Mouse (Mus musculus) ES-E14 (cell line): ENCODE data around the gene Cox6b1. TPM values are rescaled to one million over a fixed set of nuclear protein-coding genes. Genes with fewer than 3 reads are reported as not detected.

Experiments
- DNase-seq: peaks from one replicate; pipeline ENCODE4 v3.0.0-alpha.2; 2013; ENCODE audit warnings: low read depth, low spot score
- H3K27ac ChIP-seq: 2 replicates; pipeline ENCODE4 v1.5.1; 2012; ENCODE audit warnings: low read depth, mild to moderate bottlenecking, low read length, moderate library complexity, mixed read lengths; ENCODE audit not compliant: poor library complexity, insufficient read depth, severe bottlenecking
- H3K36me3 ChIP-seq: 2 replicates; pipeline ENCODE4 v1.6.1; 2012; ENCODE audit warnings: mild to moderate bottlenecking, low read length, moderate library complexity, mixed read lengths; ENCODE audit not compliant: control insufficient read depth, poor library complexity, insufficient read depth, severe bottlenecking
- H3K4me1 ChIP-seq, 2 experiments: fragments of 150-350 bp in 1 of 2; sonication (generic) in 1 of 2; 2 replicates each; pipeline ENCODE4 v1.6.1; 2012; ENCODE audit warnings: low read length in 2 of 2, mild to moderate bottlenecking in 1 of 2, mixed read lengths in 1 of 2; ENCODE audit not compliant: control insufficient read depth in 2 of 2, insufficient read depth in 2 of 2, poor library complexity in 1 of 2
- H3K4me3 ChIP-seq, 2 experiments: fragments of 150-350 bp in 1 of 2; sonication (generic) in 1 of 2; 2 replicates each; pipeline ENCODE4 v1.5.1; 2012; ENCODE audit warnings: low read length in 2 of 2, low read depth in 1 of 2, mild to moderate bottlenecking in 1 of 2, mixed read lengths in 1 of 2; ENCODE audit not compliant: insufficient read depth in 1 of 2, poor library complexity in 1 of 2, severe bottlenecking in 1 of 2
- H3K9ac ChIP-seq: 2 replicates; pipeline ENCODE4 v1.6.1; 2012; ENCODE audit warnings: low read depth, mild to moderate bottlenecking, low read length, mixed read lengths; ENCODE audit not compliant: poor library complexity, insufficient read depth, severe bottlenecking
- H3K9me3 ChIP-seq: fragments of 150-350 bp; sonication (generic); 2 replicates; pipeline ENCODE4 v1.6.1; 2012; ENCODE audit warnings: low read depth, mild to moderate bottlenecking, low read length; ENCODE audit not compliant: control insufficient read depth, insufficient read depth
- CHD2 ChIP-seq: IDR thresholded peaks from 2 replicates; pipeline ENCODE4 v1.6.1; 2014; ENCODE audit warnings: mild to moderate bottlenecking, low read depth, low read length, inconsistent platforms
- HCFC1 ChIP-seq: IDR thresholded peaks from 2 replicates; pipeline ENCODE4 v1.6.1; 2012; ENCODE audit warnings: low read length, inconsistent platforms, borderline replicate concordance; ENCODE audit not compliant: insufficient read depth
- MAFK ChIP-seq: IDR thresholded peaks from 2 replicates; pipeline ENCODE4 v1.6.1; 2014; ENCODE audit warnings: mild to moderate bottlenecking, low read depth, low read length, inconsistent platforms; ENCODE audit not compliant: insufficient read depth
- ZC3H11A ChIP-seq: IDR thresholded peaks from 2 replicates; pipeline ENCODE4 v1.6.1; 2012; ENCODE audit warnings: low read depth, mild to moderate bottlenecking, inconsistent platforms, low read length, borderline replicate concordance
- ZNF384 ChIP-seq: IDR thresholded peaks from 2 replicates; pipeline ENCODE4 v1.6.1; 2012; ENCODE audit warnings: low read depth, low read length, inconsistent platforms
- in situ Hi-C, 2 experiments: fragments of 600-800 bp; cut with MboI; formaldehyde crosslinking; loops; one replicate each; pipeline ENCODE4 v1.15.1; 2025; ENCODE audit warnings: low sequenced_read_pairs in 2 of 2, inconsistent platforms in 1 of 2; ENCODE audit not compliant: unreplicated experiment in 2 of 2
- total RNA-seq: library from RNA; depleted of rRNA; stranded (reverse); fragments of 300-350 nt; gene quantifications from 2 replicates; pipeline ENCODE4 v1.2.3, GENCODE M21; 2012

The Cox6b1 gene
- total RNA-seq, 1 experiment, result 478 TPM

- H3K9ac ChIP-seq, result no peak overlapping the region
- in situ Hi-C loops, result no loop called here
- DNase-seq, result no peak
- H3K36me3 ChIP-seq, result peaks cover 14% of the 10 kb centered on the region
- H3K27ac ChIP-seq, result no peak overlapping the region; the same call in 1 of the 2 replicates
- no peaks in the 10 kb centered on the region for H3K9me3 ChIP-seq
- H3K4me3 ChIP-seq, result no peak overlapping the region
- H3K4me1 ChIP-seq, result peaks cover 1 to 10% of the 10 kb centered on the region in 2 experiments; a peak in 2 of 4 replicates
- TF ChIP-seq MAFK (no peak), CHD2 (no peak), ZC3H11A (no peak), ZNF384 (no peak), HCFC1 (no peak)
Observed at GRCm38 (mm10) chr7:30626647-30627046, 696 bp upstream of the Cox6b1 start.

- H3K36me3 ChIP-seq, result peaks cover 38% of the 10 kb centered on the region
- H3K9ac ChIP-seq, result no peak overlapping the region
- no peak overlapping the region for H3K4me3 ChIP-seq
- H3K9me3 ChIP-seq, result no peaks in the 10 kb centered on the region
- no peak for TF ChIP-seq CHD2
- no peak for TF ChIP-seq HCFC1
- peak; percentile 4; the same call in 1 of the 2 replicates for TF ChIP-seq ZC3H11A
- DNase-seq, result no peak
- in situ Hi-C loops, result no loop called here
- peaks cover 0 to 12% of the 10 kb centered on the region in 2 experiments; a peak in 2 of 4 replicates for H3K4me1 ChIP-seq
- no peak overlapping the region for H3K27ac ChIP-seq
Observed at GRCm38 (mm10) chr7:30619202-30619601, 6.7 kb downstream of the Cox6b1 start.

- Histone ChIP-seq H3K4me1 (peaks cover 0 to 12% of the 10 kb centered on the region in 2 experiments; a peak in 2 of 4 replicates), H3K36me3 (peaks cover 36% of the 10 kb centered on the region), H3K27ac (no peak overlapping the region), H3K4me3 (no peak overlapping the region), H3K9ac (no peak overlapping the region), H3K9me3 (no peaks in the 10 kb centered on the region)
- DNase-seq, result no peak
- in situ Hi-C loops, result no loop called here
- TF ChIP-seq MAFK, result no peak
- TF ChIP-seq CHD2, result no peak
- no peak for TF ChIP-seq ZNF384
- TF ChIP-seq HCFC1, result no peak
- TF ChIP-seq ZC3H11A, result no peak
Observed at GRCm38 (mm10) chr7:30618658-30619057, 7.3 kb downstream of the Cox6b1 start.

GRCm38 (mm10) chr7:30615049-30615760, 10.7 kb downstream of the Cox6b1 start:
- in situ Hi-C loops, result no loop called here
- H3K4me3 ChIP-seq, result no peak overlapping the region
- H3K27ac ChIP-seq, result no peak overlapping the region; the same call in 1 of the 2 replicates
- H3K36me3 ChIP-seq, result peaks cover 23% of the 10 kb centered on the region
- no peak for DNase-seq
- 0 out of 2 replicates have a peak, but pooled peaks have one; percentile 10 for TF ChIP-seq CHD2
- no peak for TF ChIP-seq ZC3H11A
- no peak overlapping the region for H3K9ac ChIP-seq
- no peaks in the 10 kb centered on the region for H3K9me3 ChIP-seq
- peaks cover 0 to 3% of the 10 kb centered on the region in 2 experiments; a peak in 1 of 4 replicates for H3K4me1 ChIP-seq

GRCm38 (mm10) chr7:30614454-30614853, 11.5 kb downstream of the Cox6b1 start:
- DNase-seq, result no peak
- H3K9me3 ChIP-seq, result no peaks in the 10 kb centered on the region
- H3K4me3 ChIP-seq, result no peak overlapping the region
- H3K36me3 ChIP-seq, result peaks cover 23% of the 10 kb centered on the region
- peaks cover 0 to 7% of the 10 kb centered on the region in 2 experiments; a peak in 1 of 4 replicates for H3K4me1 ChIP-seq
- no peak overlapping the region for H3K9ac ChIP-seq
- H3K27ac ChIP-seq, result no peak overlapping the region
- in situ Hi-C loops, result no loop called here
- TF ChIP-seq ZC3H11A, result no peak
- TF ChIP-seq HCFC1, result no peak
- TF ChIP-seq MAFK, result no peak
- no peak for TF ChIP-seq CHD2
- TF ChIP-seq ZNF384, result no peak
